Mouse (Mus musculus): ENCODE measurements around the gene Nod2. TPM values are rescaled to one million over a fixed set of nuclear protein-coding genes. Genes with fewer than 3 reads are reported as not detected.

Gene Nod2
- polyA plus RNA-seq, 1 experiment from 2014 or later = not detected

DNA sequence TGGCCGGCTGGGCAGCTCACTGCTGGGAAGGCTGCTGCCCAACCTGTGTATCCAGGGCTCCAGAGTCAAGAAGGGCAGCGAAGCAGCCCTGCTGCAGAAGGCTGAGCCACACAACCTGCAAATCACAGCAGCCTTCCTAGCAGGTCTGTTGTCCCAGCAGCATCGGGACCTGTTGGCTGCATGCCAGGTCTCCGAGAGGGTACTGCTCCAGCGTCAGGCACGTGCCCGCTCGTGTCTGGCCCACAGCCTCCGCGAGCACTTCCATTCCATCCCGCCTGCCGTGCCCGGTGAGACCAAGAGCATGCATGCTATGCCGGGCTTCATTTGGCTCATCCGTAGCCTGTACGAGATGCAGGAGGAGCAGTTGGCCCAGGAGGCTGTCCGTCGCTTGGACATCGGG is 17.8 kb downstream of the Nod2 start:
- Histone ChIP-seq H3K4me3 (no peak overlapping the region), H3K36me3 (no peaks in the 10 kb centered on the region), H3K4me1 (replicated peaks) (peaks cover 26% of the 10 kb centered on the region), H3K27me3 (no peaks in the 10 kb centered on the region), H3K27ac (replicated peaks) (no peak overlapping the region), H3K9me3 (no peaks in the 10 kb centered on the region), H3K9ac (no peak overlapping the region), H3K4me2 (no peak overlapping the region)
- no peak for ATAC-seq (ENCODE audit: low FRiP score, low read depth)
- 74% methylated on average over 19 of the region's 19 CpGs for WGBS

DNA sequence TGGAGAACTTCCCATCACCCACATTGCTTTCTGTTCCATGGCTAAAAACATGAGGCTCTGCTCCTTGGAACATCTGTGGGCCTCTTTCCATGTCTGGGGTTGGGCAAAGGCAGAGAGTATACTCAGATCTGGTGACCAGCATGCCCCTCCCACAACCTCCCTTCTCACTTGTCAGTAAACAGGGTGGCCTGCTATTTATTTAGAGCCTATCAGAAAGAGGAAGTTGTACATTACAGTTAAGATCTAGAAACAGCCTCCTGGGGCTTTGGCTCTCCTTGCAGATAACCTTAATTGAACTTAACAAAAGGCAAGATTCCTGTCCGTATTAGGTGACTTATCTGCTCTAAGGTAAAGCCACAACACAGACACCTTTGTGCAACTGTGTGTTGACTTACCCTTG is 19.3 kb downstream of the Nod2 start:
- Histone ChIP-seq H3K4me2 (no peak overlapping the region), H3K4me3 (no peak overlapping the region), H3K9me3 (no peaks in the 10 kb centered on the region), H3K27ac (replicated peaks) (no peak overlapping the region), H3K36me3 (no peaks in the 10 kb centered on the region), H3K4me1 (replicated peaks) (peaks cover 26% of the 10 kb centered on the region), H3K27me3 (no peaks in the 10 kb centered on the region), H3K9ac (no peak overlapping the region)
- no peak for ATAC-seq (ENCODE audit: low FRiP score, low read depth)
- WGBS = 85% methylated on average over 1 of the region's 1 CpGs

- peak overlapping the region; percentile 66 for H3K27ac ChIP-seq (replicated peaks)
- no peaks in the 10 kb centered on the region for H3K9me3 ChIP-seq
- H3K36me3 ChIP-seq = no peaks in the 10 kb centered on the region
- H3K27me3 ChIP-seq = no peaks in the 10 kb centered on the region
- H3K4me2 ChIP-seq = no peak overlapping the region
- peaks cover 26% of the 10 kb centered on the region for H3K4me1 ChIP-seq (replicated peaks)
- ATAC-seq (ENCODE audit: low FRiP score, low read depth) = peak; percentile 77
- no peak overlapping the region for H3K4me3 ChIP-seq
- WGBS = 45% methylated on average over 14 of the region's 14 CpGs
- no peak overlapping the region for H3K9ac ChIP-seq
Observed at GRCm38 (mm10) chr8:88668400-88669086, 21.4 kb downstream of the Nod2 start.

GRCm38 (mm10) chr8:88670782-88671181 is 23.7 kb downstream of the Nod2 start:
- H3K36me3 ChIP-seq = no peaks in the 10 kb centered on the region
- H3K27ac ChIP-seq (replicated peaks) = no peak overlapping the region
- no peaks in the 10 kb centered on the region for H3K9me3 ChIP-seq
- no peaks in the 10 kb centered on the region for H3K27me3 ChIP-seq
- H3K4me3 ChIP-seq = no peak overlapping the region
- H3K9ac ChIP-seq = no peak overlapping the region
- 68% methylated on average over 6 of the region's 6 CpGs for WGBS
- ATAC-seq (ENCODE audit: low FRiP score, low read depth) = no peak
- H3K4me1 ChIP-seq (replicated peaks) = peaks cover 16% of the 10 kb centered on the region
- no peak overlapping the region for H3K4me2 ChIP-seq

- no peak overlapping the region for H3K4me3 ChIP-seq
Observed at GRCm38 (mm10) chr8:88671575-88671974, 24.5 kb downstream of the Nod2 start.

DNA sequence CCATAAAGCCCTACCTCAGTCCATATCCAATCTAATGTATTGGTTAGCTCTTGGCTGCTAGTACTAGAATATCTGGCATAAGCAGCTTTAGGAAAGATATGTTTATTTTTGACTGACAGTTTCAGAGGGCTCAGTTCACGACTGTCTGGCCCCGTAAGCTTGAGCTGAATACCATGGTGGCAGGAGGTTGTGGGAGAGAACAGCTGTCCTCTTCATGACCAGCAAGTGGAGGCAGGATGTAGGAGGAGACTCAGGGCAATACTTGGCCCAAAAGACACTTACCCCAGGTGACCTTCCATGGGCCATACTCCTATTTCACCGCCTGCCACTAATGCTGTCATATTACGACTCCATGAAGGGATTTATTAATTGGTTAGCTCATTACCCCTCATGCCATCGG is 26.7 kb downstream of the Nod2 start:
- ATAC-seq (ENCODE audit: low FRiP score, low read depth) = no peak
- Histone ChIP-seq H3K9ac (no peak overlapping the region), H3K36me3 (no peaks in the 10 kb centered on the region), H3K4me3 (no peak overlapping the region), H3K27me3 (no peaks in the 10 kb centered on the region), H3K27ac (replicated peaks) (no peak overlapping the region), H3K9me3 (no peaks in the 10 kb centered on the region), H3K4me2 (no peak overlapping the region), H3K4me1 (replicated peaks) (peaks cover 12% of the 10 kb centered on the region)
- 91% methylated on average over 5 of the region's 5 CpGs for WGBS

More at GRCm38 (mm10) chr8:88671575-88671974, 24.5 kb downstream of the Nod2 start:
- WGBS = 89% methylated on average over 10 of the region's 10 CpGs
- Histone ChIP-seq H3K4me1 (replicated peaks) (peaks cover 16% of the 10 kb centered on the region), H3K9ac (no peak overlapping the region), H3K27ac (replicated peaks) (no peak overlapping the region), H3K36me3 (no peaks in the 10 kb centered on the region), H3K4me2 (no peak overlapping the region), H3K9me3 (no peaks in the 10 kb centered on the region), H3K27me3 (no peaks in the 10 kb centered on the region)
- no peak for ATAC-seq (ENCODE audit: low FRiP score, low read depth)

DNA sequence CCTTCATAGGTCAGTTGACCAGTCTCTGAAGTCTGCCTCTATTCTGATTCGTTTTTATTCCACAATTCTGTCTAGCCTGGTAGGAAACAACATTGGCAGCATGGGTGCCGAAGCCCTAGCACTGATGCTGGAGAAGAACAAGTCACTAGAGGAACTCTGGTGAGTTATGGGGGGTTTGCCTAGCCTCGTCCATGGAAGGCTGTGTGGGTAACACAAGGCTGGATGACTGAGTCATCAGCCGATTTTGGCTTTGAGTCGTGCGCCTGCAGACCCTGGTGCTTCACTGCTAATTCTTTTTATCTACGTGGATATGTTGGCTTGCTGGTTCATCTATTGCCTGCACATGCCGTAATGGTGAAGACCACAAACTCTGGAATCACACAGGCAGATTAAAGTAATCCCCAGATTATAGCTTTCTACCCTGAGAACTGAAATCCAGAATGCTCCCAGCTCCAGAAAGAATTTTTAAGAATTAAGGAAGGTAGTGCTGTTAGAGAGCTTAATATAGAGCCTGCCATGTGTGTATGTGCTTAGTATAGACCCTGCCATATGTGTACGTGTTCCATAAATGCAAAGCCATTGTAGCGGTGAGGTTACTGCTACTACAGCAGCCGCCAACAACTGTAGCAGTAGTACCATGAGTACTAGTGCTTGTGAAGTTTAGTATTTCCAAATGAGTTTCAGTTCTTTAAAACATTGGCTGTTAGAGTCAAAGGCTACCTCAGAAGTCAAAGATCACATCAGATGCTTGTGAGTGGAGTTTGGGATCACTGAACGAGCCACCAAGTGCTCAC is 28.5 kb downstream of the Nod2 start:
- H3K9me3 ChIP-seq = no peaks in the 10 kb centered on the region
- no peak overlapping the region for H3K4me3 ChIP-seq
- no peak overlapping the region for H3K9ac ChIP-seq
- no peak overlapping the region for H3K27ac ChIP-seq (replicated peaks)
- H3K27me3 ChIP-seq = no peaks in the 10 kb centered on the region
- H3K4me1 ChIP-seq (replicated peaks) = peaks cover 8% of the 10 kb centered on the region
- ATAC-seq (ENCODE audit: low FRiP score, low read depth) = no peak
- H3K4me2 ChIP-seq = no peak overlapping the region
- 94% methylated on average over 12 of the region's 12 CpGs for WGBS
- H3K36me3 ChIP-seq = no peaks in the 10 kb centered on the region

- H3K9me3 ChIP-seq = no peaks in the 10 kb centered on the region
- no peak overlapping the region for H3K27ac ChIP-seq (replicated peaks)
- 71% methylated on average over 8 of the region's 8 CpGs for WGBS
- H3K9ac ChIP-seq = no peak overlapping the region
- no peak for ATAC-seq (ENCODE audit: low FRiP score, low read depth)
- peaks cover 8% of the 10 kb centered on the region for H3K4me1 ChIP-seq (replicated peaks)
- no peak overlapping the region for H3K4me2 ChIP-seq
- H3K36me3 ChIP-seq = no peaks in the 10 kb centered on the region
- H3K4me3 ChIP-seq = no peak overlapping the region
- H3K27me3 ChIP-seq = no peaks in the 10 kb centered on the region
Observed at GRCm38 (mm10) chr8:88677071-88677470, 30.0 kb downstream of the Nod2 start.

- WGBS = 99% methylated on average over 2 of the region's 2 CpGs
- no peak overlapping the region for H3K9ac ChIP-seq
- no peaks in the 10 kb centered on the region for H3K27me3 ChIP-seq
- H3K36me3 ChIP-seq = no peaks in the 10 kb centered on the region
- H3K4me1 ChIP-seq (replicated peaks) = peaks cover 8% of the 10 kb centered on the region
- H3K9me3 ChIP-seq = no peaks in the 10 kb centered on the region
- H3K4me2 ChIP-seq = no peak overlapping the region
- no peak overlapping the region for H3K4me3 ChIP-seq
- H3K27ac ChIP-seq (replicated peaks) = no peak overlapping the region
- ATAC-seq (ENCODE audit: low FRiP score, low read depth) = no peak
Observed at GRCm38 (mm10) chr8:88680566-88680965, 33.5 kb downstream of the Nod2 start.

DNA sequence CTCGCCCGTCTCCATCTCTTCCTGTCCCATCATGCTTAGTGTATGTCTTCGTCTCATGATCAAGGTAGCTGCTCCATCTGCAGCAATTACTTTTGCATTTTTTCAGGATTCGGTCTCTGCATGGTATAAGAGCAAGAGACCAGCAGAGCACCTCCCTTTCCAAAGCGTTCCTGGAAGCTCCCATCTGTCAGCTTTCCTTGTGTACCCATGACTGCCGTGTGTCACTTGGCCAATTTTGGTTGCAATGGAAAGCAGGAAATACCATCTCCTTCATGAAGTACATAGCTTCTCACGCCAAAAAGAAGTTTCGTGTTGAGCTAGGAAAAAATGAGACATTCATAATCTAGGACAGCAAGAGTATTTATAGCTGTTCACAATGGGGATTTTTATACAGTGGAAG is 33.9 kb downstream of the Nod2 start:
- H3K9ac ChIP-seq = no peak overlapping the region
- H3K27me3 ChIP-seq = no peaks in the 10 kb centered on the region
- peaks cover 8% of the 10 kb centered on the region for H3K4me1 ChIP-seq (replicated peaks)
- no peak overlapping the region for H3K27ac ChIP-seq (replicated peaks)
- 91% methylated on average over 8 of the region's 8 CpGs for WGBS
- H3K4me2 ChIP-seq = no peak overlapping the region
- H3K4me3 ChIP-seq = no peak overlapping the region
- no peaks in the 10 kb centered on the region for H3K9me3 ChIP-seq
- no peak for ATAC-seq (ENCODE audit: low FRiP score, low read depth)
- no peaks in the 10 kb centered on the region for H3K36me3 ChIP-seq

- no peak overlapping the region for H3K4me3 ChIP-seq
Observed at GRCm38 (mm10) chr8:88683656-88684289, 36.7 kb downstream of the Nod2 start.

DNA sequence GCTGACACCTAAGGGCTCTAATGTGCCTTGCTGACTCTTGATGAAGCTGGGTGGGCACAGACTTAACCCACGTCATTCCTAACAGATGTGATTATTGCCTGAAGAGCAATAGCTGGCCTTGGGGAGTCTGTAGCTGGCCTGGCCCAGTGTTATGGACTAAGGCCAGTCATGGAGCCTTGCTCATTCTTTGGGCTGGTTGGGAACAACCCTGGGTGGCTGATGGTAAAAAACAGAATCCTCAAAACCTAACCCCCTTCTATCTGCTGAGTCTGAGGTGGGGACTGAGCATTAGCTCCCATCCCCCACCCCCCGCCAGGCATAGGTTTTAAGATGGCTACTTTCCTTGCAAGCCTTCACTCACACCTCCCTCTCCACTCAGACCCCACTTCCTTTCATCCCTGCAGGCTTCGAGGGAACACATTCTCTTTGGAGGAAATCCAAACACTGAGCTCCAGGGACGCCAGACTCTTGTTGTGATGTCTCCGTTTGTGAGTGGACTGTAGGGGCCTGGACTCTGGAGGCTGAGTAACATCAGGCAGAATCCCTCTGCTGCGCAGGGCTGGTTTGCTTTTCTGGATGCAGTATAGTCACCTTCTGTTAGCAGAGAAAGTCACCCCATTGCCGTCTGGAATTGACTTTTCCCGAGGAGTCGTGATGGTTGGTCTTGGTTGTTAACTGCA is 39.3 kb downstream of the Nod2 start:
- no peak for ATAC-seq (ENCODE audit: low FRiP score, low read depth)
- no peaks in the 10 kb centered on the region for H3K4me1 ChIP-seq (replicated peaks)
- 75% methylated on average over 9 of the region's 9 CpGs for WGBS
- H3K27ac ChIP-seq (replicated peaks) = no peak overlapping the region
- no peak overlapping the region for H3K9ac ChIP-seq
- no peaks in the 10 kb centered on the region for H3K36me3 ChIP-seq
- H3K4me2 ChIP-seq = no peak overlapping the region
- no peak overlapping the region for H3K4me3 ChIP-seq
- peaks cover 4% of the 10 kb centered on the region; the same call in 1 of the 2 replicates for H3K27me3 ChIP-seq
- no peaks in the 10 kb centered on the region for H3K9me3 ChIP-seq

More at GRCm38 (mm10) chr8:88683656-88684289, 36.7 kb downstream of the Nod2 start:
- no peaks in the 10 kb centered on the region for H3K4me1 ChIP-seq (replicated peaks)
- H3K36me3 ChIP-seq = no peaks in the 10 kb centered on the region
- no peaks in the 10 kb centered on the region for H3K9me3 ChIP-seq
- H3K9ac ChIP-seq = no peak overlapping the region
- H3K4me2 ChIP-seq = no peak overlapping the region
- H3K27ac ChIP-seq (replicated peaks) = no peak overlapping the region
- H3K27me3 ChIP-seq = no peaks in the 10 kb centered on the region
- WGBS = 88% methylated on average over 7 of the region's 7 CpGs
- no peak for ATAC-seq (ENCODE audit: low FRiP score, low read depth)
